Mouse (Mus musculus) erythroblast, adult 5-6 weeks (primary cell): Measurements from ENCODE around the gene Rpl23a. TPM values are rescaled to one million over a fixed set of nuclear protein-coding genes. Genes with fewer than 3 reads are reported as not detected.
A peak's percentile ranks its signal among the peaks of the same experiment; 100 is the strongest.
"Not testable (repeated sequence)": the region's sequence is repeated elsewhere in the genome, so short reads cannot be mapped to it uniquely, and the experiment has no call there.

Source experiments
- ATAC-seq: replicated peaks from 2 replicates; pipeline ENCODE4 v1.8.0; 2016; ENCODE audit warnings: moderate number of reproducible peaks, mild to moderate bottlenecking, moderate TSS enrichment, inconsistent platforms; ENCODE audit not compliant: poor library complexity, low FRiP score, severe bottlenecking
- total RNA-seq, 2 experiments: library from RNA; stranded (forward) in 1 of 2; stranded (reverse) in 1 of 2; fragments of 150-400 nt in 1 of 2; fragments of 200-764, 138-1000 nt in 1 of 2; gene quantifications; 2 replicates each; pipeline versions ENCODE4 v1.2.3 to v1.2.4; 2015 to 2017; ENCODE audit warnings: low replicate concordance in 2 of 2

Rpl23a gene
- total RNA-seq, 2 experiments from 2014 or later, result 585 to 792 TPM

DNA sequence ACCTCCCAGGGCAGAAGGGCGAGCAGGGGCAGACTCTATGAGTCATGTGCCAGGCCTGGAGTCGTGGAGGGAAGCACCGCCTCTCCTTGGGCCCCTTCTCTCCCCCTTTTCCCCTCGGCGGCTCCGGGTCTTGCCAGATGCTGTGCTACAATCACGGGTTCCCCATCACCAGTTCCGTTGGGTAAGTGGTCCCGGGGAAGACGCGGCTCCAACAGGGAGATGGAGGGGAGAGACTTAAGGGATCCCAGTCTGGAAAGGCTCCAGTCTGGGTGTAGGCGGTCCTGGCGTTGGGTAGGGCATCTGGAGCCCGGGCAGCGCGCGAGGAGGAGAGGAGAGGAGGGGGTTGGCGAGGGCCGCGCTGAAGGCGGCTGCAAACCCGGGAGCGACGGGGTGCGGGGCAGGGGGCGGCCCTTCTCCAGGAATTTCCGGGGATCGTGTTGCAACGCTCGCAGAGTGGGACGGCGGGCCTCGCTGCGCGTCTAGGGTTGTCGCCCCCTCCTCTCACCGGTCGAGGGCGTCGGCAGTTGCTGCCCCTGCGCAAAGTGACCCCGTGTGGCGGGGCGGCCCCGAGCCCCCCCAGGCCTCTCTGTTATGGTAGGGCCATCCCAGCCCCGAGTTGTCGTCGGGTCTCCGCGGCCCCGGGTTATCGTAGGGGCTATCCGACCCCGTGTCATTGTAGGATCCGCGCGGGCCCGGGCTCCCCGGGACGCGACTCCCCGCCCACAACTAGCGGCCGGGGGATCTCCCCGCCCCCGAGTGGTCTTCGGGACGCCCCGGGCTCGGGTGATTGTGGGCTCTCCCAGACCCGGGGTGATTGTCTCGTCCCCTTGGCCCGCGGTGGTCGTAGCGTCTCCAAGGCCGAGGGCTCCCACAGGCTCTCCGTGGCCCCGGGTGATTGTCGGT is 5.2 kb upstream of the Rpl23a start, which contains the start of gene Rab34:
TSS of gene Rab34 (plus strand) at position 100 of the 903 bp plus-strand sequence.
- ATAC-seq, result no peak

GRCm38 (mm10) chr11:78184702-78185101 is 1.3 kb upstream of the Rpl23a start:
- not testable (repeated sequence) for ATAC-seq

- no peak for ATAC-seq
Observed at GRCm38 (mm10) chr11:78183884-78184514, 615 bp upstream of the Rpl23a start.

- ATAC-seq, result no peak
Observed at GRCm38 (mm10) chr11:78182450-78182849, 934 bp downstream of the Rpl23a start.

GRCm38 (mm10) chr11:78181830-78182357 is 1.5 kb downstream of the Rpl23a start:
- ATAC-seq, result no peak

DNA sequence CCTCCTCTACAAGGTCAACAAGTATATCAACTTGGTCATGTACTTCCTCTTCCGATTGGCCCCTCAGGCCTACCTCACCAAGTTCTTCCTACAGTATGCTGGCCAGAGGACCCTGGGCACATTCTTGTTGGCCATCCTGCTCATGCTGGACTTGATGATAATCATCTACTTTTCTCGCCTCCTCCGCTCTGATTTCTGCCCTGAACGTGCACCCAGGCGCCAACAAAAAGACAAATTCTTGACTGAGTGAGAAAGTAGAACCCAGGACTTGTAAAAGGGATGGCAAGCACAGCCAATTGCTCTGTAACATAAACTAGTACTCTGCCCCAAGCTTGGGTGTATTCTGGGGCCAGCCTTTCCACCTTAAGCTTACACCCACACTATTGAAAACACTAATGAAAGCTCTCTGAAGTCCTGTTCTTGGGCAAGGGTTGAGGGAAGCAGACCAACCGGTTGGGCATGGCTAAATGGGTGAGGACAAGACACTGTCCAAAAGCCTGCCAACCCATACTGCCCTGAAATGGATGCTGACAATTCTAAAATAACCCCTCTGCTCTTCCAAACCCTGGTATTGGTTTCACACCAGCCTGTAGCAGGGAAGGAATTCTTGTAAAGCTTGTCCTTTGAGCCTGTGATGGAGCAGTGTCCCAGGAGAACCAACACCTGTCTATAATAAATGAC is 3.2 kb downstream of the Rpl23a start:
- ATAC-seq, result no peak

DNA sequence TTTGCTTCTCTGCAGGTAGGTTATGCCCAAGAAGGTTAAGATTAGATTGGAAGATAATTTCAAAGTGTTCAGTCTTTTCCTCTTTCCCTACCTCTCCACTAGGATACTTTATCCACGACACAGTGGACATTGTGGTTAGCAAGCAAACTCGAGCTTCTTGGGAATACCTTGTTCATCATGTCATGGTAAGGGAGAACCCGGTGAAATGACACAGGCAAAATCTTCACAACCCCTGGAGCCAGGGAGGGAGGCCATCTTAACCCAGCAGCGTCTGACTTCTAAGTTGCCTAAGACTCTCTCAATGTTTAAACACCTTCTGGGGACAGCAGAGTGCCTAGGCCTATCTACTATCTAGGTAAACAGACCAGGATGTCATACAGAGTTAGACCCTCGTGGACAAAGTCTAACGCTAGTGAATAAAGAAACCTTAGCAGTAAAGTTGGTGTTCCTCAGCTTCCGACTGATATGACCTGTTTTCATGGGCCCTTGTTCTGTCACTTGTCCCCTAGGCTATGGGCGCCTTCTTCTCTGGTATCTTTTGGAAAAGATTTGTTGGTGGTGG is 3.9 kb downstream of the Rpl23a start:
- no peak for ATAC-seq

- no peak for ATAC-seq
Observed at GRCm38 (mm10) chr11:78178859-78179437, 4.4 kb downstream of the Rpl23a start.

DNA sequence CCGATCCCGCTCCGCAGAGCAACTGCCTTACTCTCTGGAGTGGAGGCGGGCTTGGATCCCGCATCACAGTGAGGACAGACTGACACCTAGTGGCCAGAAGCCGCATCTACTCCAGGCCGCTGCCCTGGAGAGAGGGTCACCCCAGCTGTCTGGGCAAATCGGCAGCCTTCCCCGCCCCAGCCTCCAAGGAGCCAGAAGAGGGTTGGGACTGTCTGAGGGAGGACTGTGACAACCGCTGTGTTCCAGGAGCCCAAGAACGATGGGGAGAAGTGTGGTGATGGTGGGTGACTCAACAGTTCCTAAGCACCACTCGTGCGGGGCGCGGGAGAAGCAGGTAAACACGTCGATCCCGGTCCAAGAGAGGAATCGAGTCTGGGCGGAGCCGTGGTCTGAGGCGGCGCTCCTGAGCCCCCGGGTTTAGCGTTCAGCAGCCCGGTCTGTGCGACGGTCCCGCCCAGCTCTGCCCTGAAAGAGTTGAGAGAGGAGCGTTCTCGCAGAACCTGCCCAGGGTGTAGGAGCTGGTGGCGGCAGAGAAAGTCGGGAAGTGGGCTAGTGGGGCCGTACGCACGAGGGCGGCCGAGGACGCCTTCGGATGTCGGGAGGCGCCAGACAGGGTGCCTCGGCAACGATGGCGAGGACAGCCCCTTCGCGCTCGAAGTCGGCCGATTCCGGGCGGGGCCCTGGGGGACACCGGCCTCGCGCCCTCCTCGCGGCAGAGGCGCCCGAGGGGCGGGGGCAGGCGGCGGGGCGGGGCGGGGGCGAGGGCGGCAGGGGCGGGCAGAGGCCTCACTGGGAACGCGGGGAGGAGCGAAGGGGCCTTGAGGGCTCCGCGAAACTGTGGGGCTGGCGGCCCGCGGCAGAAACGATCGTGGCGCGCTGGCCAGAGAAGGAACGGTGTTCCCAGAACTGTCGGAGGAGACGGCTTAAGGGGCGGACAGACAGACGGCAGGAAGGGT is 5.2 kb downstream of the Rpl23a start:
- ATAC-seq, result peak; percentile 60

- peak; percentile 39 for ATAC-seq
Observed at GRCm38 (mm10) chr11:78177437-78177836, 5.9 kb downstream of the Rpl23a start.

- ATAC-seq, result peak; percentile 11
Observed at GRCm38 (mm10) chr11:78176905-78177331, 6.5 kb downstream of the Rpl23a start.

DNA sequence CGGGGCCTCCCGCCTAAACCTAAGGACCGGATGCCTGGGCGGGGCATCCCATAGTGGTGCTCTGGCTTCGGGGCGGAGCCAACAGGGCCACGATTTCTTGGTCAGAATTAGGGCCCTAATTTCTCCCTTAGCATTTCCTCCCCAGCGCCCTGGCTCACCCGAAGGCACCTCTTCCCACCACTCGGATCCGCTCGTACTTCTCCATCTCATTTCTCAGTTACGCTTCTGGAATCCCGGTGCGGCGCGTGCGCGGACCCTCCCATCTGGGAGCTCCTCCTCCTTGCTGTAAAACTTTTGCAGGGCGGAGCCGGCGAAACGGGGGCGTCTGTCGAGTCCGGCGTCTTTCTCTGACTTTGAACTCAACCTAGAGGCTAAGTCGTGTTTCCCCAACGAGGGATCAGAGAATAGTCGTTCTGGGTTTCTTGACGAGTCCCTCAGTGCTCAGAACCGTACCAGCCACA is 7.0 kb downstream of the Rpl23a start, which contains the start of the genes Nek8 and Tlcd1:
TSS of gene Nek8 (minus strand) at position 274 of the 461 bp plus-strand sequence.
TSS of gene Tlcd1 (plus strand) at position 310 of the 461 bp plus-strand sequence.
- ATAC-seq, result peak; percentile 63

DNA sequence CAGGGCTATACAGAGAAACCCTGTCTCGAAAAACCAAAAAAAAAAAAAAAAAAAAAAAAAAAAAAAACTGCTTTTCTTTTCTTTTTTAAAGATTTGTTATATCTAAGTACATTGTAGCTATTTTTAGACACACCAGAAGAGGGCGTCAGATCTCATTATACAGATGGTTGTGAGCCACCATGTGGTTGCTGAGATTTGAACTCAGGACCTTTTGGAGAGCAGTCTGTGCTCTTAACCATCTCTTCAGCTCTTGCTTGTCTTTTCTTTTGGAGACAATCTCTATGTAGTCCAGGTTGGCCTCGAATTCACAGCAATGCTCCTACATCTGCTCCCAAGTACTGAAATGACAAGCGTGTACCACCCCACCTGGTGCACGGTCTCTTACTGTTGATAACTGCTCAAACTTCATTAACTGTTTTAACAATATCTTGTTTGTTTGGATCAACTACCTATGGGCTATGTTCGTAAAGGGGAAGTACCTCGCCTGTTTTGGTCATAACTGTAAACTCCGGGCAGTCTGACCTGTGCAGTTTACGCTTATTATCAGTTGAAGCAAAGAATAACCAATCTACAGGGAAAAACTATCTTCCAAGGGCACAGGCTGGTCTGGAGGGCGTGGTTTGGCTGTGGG is 7.5 kb downstream of the Rpl23a start:
- ATAC-seq, result peak; percentile 1

DNA sequence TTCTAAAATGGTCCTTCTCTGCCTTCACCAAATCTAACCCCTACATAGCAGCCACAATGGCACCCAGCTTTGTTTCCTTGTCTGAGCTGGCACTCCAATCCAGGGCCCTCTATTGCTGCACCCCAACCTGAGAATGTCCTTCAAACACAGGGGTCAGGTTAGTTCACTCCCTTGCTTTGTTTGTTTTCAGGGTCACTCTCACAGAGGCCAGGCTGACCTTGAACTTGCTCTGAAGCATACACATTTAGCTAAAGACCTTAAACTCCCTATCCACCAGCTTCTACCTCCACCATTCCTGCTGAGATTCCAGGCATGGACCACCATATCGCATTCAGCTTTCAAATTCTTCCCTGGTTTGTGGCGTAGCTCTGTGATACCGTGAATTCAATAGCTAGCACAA is 8.9 kb downstream of the Rpl23a start:
- no peak for ATAC-seq

GRCm38 (mm10) chr11:78172748-78173383 is 10.5 kb downstream of the Rpl23a start:
- no peak for ATAC-seq

DNA sequence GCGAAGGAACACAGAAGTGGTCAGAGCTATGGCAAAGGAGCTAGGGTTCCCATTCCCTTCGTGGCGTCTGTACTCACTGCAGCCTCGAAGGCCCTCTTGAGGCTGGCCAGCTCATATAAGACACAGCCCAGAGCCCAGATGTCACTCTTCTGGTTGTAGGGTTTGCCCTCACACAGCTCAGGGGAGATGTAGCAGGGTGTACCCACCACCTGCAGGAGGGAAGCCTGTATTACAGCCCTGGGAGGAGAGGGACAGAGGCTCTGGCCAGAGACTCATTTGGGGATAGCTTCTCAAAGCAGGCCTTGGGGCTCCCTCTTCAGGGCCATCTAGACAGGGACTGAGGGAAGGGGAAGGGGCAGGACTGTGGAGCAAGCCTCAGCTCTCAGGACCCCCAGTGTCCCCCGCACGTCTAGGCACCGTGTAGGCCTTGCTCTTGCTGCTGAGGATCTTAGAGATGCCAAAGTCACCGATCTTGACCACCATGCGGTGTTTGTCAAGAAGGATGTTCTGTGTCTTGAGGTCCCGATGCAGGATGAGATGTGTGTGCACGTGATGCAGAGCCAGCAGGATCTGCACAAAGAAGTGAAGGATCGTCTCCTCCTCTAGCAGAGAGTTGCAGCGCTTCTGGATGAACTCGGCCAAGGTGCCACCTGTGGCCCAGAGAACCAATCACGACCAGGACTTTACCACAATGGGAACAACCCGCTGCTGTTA is 11.2 kb downstream of the Rpl23a start:
- ATAC-seq, result no peak

DNA sequence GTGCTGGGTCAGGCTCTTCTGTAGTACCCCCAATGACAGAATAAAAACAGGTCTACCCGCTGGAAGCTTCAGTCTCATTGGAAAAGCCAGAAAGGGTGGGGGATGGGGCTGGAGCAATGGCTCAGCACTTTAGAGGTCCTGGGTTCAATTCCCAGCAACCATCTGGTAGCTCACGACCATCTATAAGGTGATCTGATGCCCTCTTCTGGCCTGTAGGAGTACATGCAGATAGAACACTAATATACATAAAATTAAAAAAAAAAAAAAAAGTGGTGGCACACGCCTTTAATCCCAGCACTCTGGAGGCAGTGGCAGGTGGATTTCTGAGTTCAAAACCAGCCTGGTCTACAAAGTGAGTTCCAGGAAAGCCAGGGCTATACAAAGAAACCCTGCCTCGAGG is 12.1 kb downstream of the Rpl23a start:
- no peak for ATAC-seq
